Mouse (Mus musculus): ENCODE data around the gene Nkx2-3. TPM values are rescaled to one million over a fixed set of nuclear protein-coding genes. Genes with fewer than 3 reads are reported as not detected.

The Nkx2-3 gene
- total RNA-seq, 2 experiments from 2014 or later, result not detected

DNA sequence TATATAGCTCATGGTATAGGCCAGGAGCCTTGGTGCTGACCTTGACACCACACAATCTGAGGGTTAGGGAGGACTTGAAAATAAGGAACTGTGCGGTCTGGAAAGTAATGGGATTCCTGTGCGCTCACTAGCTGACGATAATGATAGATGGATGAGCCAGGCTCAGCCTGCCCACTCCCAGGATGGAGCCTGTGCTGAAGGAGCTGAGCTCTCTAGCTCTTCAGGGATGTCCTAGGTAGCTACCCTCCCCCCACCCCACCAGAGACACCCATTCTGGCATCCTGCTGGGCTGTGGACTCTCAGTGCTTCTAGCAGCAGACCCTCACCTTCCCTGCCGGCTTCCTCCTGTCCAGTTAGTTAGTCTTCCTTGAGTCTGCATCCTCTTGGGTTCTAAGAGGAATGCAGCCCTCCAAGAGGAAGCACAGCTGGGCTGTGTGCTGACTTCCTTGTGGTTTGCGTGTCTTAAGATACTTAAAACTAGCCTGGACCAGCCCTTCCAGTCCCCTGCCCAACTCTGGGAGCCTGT, 6.4 kb downstream of the Nkx2-3 start:
- no peak for DNase-seq

DNA sequence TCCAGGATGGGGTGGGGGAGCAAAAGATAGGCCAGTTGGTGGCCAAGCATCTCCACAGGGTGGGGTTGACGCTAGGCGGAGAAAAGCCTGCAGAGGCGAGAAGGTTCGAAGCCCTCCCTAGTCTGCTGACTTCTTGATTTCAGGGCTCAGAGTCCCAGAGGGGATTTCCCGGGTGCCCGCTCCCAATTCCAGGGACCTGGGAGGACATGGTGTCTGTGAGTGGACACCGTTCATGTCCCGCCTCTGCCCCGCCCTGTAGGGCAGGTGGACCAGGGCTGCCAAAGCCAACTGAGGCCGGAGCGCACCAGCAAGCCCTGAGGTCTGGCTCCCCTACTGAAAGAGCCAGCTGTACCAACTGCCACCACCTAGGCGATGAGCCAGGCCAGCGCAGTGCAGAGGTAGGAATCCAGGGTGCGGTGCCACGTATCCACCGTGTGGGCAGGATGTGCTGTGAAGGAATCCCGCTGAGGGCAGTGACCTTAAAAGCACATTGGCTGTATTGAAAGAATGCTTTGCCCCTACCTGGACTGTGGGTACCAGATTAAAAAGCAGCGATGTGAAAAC, 7.9 kb downstream of the Nkx2-3 start:
- DNase-seq, result no peak

DNA sequence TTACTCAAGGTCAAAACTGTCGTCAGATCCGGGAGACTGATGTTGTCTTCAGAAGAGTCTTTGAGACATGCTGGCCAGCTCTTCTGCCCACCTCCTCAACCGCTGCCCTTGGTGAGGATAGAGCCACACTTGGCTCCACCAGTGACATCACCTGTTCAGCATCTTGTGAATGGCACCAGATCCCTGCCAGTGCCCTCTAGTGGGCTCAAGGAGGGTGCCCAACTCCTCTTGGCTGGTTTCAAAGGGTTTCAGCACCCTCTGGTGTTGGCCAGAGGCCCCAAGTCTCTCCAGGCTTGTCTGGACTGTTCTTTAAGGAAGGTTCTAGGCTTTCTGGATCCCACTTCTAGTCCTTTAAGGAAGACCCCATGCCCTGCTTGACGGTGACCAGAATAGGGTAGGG, 11.8 kb downstream of the Nkx2-3 start:
- no peak for DNase-seq

DNA sequence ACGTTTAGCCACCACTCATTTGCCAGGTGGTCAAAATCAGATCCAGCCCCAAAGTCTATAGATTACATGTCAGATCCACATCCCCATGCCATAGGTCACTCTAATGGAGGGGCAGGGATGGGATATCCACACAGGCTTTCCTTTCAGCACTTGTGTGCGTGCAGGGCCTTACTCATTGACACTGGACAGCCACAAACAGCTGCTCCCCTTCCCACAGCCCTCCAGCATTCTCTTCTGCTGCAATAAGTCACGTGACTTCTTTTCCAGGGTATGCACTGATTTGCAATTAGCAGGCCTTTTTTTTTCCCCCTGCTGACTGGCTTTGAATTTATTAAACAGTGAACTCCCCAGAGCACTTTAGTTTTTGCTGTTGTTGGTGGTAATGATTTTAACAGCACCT, 14.0 kb downstream of the Nkx2-3 start:
- no peak for DNase-seq

DNA sequence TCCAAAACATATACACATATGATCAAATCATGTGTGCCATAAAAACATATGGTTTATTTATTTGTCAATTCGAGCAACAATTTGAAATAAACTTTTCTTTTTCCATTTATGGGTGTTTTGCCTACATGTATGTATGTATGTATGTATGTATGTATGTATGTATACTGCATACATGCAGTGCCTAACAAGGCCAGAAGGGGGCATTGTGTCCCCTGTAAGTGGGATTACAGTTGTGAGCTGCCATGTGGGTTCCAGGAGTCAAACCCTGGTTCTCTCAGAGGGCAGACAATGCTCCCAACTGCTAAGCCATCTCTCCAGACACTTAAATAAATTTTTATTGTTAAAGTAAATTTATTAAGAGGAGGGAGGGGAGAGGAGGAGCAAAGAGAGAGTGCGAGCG, 15.2 kb downstream of the Nkx2-3 start:
- no peak for DNase-seq

DNA sequence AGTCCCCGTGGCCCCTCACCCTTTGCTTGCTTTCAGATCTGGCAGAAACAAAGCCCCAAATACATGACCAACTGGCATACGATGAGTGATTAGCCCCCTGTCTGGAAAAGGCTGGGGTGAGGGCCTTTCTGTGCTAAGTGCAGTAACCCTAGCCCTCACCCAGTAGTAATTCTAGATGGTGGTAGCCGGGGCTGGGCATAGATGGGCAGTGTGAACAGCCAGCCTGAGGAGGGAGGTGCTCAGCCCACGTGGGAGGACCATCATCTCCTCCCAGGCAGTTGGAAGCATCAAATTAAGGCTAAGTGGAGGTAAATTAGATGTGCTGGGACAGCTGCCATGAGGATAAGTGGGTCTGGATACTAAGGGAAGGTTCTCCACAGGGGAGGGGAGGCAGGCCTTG, 17.0 kb downstream of the Nkx2-3 start:
- no peak for DNase-seq

DNA sequence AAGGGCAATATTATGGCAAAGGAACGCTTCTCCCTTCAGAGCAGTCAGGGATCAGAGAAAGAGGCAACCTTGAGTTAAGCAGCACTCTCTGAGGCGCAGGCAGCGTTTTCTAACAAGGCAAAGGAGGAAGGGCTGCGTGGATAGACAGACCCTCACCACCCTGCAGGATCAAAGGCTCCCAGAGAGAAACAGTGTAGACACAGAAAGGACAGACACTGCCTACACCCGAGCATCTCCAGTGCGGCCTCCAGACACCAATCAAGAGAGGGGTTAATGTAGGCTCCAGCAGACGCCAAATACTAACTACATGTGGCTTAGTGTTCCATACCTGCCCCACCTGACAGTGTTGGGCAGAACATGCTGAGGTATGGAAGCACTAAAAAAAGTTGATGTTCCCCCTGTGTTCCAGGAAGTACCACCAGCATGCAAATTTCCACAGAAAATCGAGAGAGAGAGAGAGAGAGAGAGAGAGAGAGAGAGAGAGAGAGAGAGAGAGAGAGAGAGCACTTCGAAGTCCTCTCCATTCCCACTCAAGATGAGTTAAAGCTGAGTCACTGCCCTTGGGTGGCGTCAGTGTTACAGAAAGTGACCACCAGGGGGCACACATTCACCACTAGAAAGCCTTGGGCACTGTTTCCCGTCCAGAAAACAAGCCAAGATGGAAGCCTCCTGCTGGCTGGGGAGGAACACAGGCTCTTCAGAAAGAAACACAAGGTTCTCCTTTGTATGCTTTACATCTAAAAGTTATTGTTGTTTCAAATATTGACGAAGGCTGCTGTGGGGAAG, 18.5 kb downstream of the Nkx2-3 start:
- DNase-seq, result peak; percentile 87

DNA sequence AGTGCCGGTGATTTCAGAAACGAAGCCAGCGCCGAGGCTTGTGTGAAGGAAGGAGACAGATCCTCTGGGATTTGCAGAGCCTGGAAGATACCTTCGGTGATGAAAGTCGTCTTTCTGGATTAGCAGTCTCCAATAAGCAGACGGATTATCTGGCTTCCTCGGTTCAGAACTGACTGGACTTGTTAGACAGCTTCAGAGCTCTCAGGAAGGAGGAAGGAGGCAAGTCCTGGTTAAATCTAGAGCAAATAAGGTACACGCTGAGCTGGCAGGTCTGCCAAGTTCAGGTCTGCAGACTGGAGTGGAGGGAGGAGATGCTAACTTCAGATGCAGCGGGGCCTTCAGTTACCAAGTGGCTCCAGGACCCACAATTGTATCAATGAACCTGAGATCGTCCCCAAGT, 29.7 kb downstream of the Nkx2-3 start:
- no peak for DNase-seq

DNA sequence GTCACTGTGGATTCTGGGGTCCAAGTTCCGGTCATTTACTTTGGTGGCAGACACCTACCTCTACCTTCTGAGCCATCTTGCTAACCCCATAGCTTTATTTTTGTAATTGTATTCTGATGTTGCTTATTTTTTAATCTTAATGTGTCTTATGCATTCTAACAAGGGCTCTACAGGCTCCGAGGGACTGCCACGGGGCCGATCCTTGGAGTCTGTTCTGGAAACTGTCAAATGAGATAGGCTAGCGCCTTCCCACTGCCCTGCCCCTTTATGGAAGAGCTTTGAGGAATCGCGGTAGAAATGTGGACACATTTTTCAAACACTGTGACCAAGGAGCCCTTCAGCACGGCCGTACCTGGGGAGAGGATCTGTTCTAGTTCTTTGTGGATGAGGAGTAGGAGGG, 30.7 kb downstream of the Nkx2-3 start:
- DNase-seq, result no peak

DNA sequence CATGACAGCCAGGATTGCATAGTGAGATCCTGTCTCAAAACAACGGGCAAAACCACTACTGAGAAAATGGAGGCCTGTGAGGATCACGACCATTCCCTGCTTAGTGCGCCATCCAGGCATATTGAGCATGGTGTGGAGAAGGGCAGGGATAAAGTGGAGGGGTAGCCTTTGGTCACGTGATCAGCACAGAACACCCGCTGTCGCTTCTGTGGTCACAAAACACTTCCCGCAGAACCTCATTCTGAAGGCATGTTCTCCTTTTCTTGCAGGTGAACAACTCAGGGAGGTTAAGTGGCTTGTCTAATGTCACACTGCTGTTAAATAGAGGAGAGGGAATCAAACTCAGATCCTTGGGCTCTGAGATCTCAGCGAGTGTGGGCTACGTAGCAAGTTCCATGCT, 33.4 kb downstream of the Nkx2-3 start:
- no peak for DNase-seq

DNA sequence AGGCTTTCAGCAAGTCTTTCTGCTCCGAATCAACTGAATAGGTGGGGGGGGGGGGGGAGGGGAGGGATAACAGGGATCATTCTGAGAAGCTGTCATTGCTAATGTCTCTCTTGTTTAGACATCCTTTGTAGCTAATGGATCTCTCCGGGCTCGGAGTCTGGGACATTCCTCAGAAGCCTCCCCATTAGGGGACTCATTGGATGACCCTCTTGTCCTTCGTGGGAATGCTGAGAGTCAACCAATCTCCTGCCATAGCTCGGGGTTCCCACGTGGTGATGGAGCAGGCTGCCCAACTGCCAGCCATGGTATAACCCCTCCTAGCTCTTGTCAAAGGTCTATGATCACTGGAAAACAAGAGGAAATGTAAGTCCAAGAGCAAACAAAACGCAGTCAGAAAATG, 34.7 kb downstream of the Nkx2-3 start:
- no peak for DNase-seq

DNA sequence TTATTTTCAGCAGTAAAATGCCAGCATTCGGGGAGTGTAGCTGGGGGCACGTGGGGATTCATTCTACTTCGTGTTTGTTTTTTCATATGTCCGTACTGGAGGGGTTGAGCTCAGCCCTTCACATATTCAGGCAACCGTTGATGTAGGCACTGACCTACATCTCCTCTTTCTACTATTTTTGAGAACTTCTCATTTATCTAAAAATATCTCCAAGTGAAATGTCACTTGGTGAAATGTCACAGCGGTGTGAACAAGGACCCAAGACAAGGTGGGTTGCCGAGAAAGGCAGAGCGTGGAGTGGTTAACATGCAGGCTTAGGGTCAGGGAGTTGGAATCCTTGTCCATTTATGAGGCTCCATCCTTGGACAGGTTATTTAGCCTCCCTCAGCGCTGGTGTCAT, 35.1 kb downstream of the Nkx2-3 start:
- no peak for DNase-seq

DNA sequence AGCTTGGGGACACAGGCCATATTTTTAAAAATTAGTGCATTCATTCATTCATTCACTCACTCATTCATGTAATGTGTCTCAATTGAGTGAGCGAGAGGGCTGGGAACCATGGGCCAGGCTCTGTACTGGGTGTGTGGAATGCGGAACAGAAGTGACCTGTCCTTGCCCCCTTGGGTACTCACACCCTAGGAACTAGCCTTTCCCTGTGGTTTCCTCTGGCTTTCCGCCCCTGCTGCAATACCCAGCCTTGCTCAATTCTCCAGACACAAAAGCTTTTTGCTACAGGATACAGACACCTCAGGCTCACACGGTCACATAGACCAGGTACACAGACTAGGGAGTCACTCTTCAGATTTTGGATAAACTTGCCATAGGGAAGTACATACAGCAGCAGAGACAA, 36.2 kb downstream of the Nkx2-3 start:
- no peak for DNase-seq

DNA sequence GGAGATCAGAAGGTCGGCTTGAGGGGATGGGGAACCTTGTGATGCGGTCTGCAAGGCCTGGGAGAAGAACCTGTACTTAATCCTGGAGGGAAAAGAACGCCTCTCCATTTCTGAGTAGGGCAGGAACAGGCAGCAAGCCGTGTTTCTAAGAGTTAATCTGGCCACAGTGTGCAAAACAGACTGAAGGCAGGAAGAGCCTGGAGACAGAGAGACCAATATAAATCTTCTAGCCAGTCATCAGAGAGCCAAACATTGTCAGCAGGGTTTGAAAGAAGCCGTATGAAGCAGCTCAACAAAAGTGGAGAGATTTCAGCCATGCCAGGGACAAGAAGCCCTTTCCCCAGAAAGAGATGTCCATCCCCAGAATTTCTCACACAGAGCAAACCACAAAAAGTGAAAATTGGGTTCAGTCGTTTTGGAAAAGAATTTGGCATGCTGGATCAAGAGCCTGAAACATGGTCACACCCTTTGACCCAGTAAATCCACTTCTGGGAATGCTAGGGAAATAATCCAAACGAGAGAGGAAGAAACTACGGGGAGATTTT, 39.2 kb downstream of the Nkx2-3 start:
- DNase-seq, result no peak

DNA sequence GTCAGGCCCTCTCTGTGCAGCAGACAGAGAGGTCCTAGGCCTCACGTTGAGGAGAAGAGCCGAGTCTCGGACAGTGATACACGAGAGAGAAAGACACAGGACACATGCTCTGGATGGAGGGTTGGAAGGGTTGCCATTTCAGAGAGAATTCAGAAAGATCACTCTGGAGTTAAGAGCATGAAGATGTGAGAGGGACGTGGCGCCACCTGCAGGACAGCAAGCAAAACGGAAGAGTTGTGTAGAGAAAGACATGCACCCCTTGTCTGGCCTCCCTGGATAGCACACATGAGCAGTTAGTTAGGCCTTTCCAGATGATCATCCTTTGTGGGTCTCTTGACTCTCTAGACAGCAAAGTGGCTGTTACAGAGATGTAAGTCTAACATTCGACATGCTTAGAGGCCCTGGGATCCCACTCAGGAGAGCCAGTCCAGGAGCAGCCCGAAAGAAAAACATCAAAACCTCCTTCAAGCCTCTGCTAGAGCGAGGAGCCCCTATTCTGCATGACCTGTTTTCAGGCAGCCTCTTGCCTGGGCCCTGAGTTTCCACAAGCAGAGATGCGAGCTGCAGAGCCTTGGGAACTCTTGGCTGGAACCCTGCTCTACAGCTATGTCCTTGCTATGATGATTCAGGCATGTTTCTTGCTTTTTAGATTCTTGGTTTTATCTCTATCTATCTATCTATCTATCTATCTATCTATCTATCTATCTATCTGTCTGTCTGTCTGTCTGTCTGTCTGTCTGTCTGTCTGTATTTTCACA, 43.8 kb downstream of the Nkx2-3 start:
- DNase-seq, result peak; percentile 77

DNA sequence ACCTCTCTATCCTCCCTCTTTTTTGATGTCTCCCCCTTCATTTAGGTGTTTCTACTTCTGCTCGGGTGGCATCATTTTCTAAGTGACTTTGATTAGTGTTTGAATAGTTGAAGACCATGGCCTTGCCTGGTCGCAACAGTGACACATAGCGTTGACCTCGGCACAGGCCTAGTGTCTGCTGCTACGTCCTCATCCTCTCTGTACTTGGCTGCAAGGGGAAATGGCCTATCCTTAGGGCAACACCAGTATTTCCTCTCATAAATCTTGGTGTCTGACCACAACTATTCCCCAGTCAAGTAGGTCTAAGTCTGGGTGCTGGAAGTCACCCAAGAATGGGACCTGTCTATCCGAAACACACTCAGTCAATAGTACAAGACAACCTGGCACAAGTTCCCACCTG, 47.5 kb downstream of the Nkx2-3 start:
- no peak for DNase-seq

DNA sequence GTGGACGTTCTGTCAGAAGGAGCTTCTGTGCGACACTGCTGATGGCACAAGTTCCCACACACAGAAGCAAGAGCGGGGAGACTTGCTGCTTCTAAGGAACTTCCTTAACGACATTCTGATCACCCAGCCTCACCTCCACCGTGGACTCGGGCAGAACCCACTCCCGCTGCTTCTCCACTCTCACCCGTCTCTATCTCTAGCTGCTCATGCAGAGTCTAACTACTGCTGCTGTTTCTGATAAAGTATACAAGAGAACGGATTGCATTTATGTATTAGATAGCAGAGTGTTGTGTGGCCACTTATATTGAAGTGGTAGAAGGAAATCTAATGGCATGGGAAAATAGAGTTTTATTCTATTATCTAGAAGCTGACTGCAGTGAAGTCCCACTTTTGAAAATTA, 48.6 kb downstream of the Nkx2-3 start:
- DNase-seq, result no peak

DNA sequence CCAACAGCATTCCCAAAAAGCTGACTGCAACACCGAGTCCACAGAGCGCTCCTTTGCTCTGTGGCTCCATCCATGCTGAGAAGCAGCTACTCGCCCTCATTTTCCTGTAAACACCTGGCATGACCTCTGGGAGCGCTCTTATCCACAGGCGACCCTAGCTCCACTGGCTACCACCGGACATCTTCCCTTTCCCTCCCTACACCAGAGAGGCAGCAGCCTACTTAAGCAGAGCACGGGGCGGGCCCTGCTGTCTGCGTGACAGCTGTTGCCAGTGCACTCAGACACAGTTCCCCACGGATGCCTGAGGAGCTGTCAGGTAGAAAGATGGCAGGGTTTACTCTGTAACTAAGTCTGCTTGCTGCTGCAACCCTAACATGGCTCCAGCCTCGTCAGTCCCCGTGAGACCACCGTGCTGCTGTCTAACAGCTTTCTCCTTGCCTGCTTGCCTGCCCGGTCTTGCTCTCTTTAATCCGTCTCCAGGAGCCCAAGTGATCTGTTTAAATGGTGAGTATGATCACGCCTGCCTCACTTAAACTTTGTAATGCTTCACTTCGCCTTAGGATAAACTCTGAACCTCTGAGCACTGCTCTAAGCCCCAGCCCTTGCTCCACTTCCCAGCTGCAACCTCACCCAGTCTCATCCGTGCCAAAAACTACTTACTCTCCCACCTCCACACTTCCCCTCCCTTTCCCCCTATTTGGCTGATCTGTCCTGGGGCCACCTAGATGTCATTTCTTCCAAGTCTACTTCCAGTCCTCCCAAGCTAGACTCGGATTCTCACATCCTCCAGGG, 50.2 kb downstream of the Nkx2-3 start:
- peak; percentile 27 for DNase-seq

DNA sequence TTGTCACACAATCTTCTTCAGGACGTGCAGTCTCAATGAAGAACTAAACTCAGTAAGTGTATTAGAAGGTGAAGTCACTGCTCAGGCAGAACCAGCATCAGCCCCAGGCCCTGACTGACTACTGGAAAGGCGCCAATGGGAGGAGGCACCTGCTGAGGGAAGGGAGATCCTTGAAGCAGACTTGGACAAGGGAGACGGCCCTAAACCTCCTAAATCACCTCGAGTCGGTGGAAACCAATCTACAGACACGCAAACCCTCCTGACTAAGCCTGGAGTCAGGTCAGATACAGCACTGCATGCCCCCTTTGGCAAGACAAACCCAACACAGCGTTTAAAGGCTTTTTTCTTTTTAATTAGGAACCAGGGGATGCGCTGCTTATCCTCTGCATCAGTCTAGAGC, 51.3 kb downstream of the Nkx2-3 start:
- no peak for DNase-seq
